Mouse (Mus musculus): Measurements from ENCODE around the gene Arl9.

DNA sequence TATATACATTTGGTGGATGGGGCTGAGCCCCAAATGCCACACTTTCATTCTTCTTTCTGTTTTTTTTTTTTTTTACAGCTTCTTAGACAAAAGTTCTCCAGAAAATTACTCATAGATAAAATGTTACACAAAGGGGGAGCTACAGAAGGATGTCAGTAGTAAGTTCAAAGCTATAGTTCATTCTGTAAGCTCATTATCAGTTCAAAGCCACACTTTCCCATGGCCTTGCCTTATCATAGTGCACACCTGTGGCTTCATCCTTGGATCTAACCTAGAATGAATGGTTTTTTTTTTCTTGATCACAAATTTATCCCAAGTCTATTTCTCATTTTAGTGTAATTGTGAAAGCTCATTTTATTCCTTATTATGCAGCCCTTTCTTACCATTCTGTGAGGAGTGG, 35.5 kb downstream of the Arl9 start:
- TF ChIP-seq BHLHE40 (IDR thresholded peaks at IDR 0.05; ENCODE audit: borderline replicate concordance, low read depth, low read length) (no peak), CTCF (IDR thresholded peaks at IDR 0.05 in 2 of 3, conservative IDR thresholded peaks at IDR 0.05 in 1 of 3; ENCODE audit: control insufficient read depth in 1 of 3, insufficient read depth in 1 of 3, low read depth in 2 of 3, low read length in 3 of 3, poor library complexity in 1 of 3, severe bottlenecking in 1 of 3) (no peak), TAL1 (IDR thresholded peaks at IDR 0.05; ENCODE audit: low read length) (peak; percentile 36; the same call in 1 of the 2 replicates), E2F4 (IDR thresholded peaks at IDR 0.05; ENCODE audit: borderline replicate concordance, low read depth, low read length) (no peak), MYC (IDR thresholded peaks at IDR 0.05; ENCODE audit: low read depth, low read length) (no peak), POLR2AphosphoS5 (IDR thresholded peaks at IDR 0.05; ENCODE audit: borderline replicate concordance, low read depth, low read length) (no peak), EP300 (IDR thresholded peaks at IDR 0.05; ENCODE audit: low read depth in 1 of 2, low read length in 2 of 2) (peak; percentile 35 to 61; a peak in 3 of 4 replicates), RAD21 (IDR thresholded peaks at IDR 0.05; ENCODE audit: low read depth, low read length) (no peak), MAX (IDR thresholded peaks at IDR 0.05; ENCODE audit: low read length) (no peak), CHD1 (IDR thresholded peaks at IDR 0.05; ENCODE audit: low read depth, low read length) (no peak)
